Mouse (Mus musculus): ENCODE measurements around the gene A830031A19Rik. TPM values are rescaled to one million over a fixed set of nuclear protein-coding genes. Genes with fewer than 3 reads are reported as not detected.

The A830031A19Rik gene
- not detected in 2 replicates for polyA plus RNA-seq (2012; rRNA removed)

GRCm38 (mm10) chr11:24074634-24075104 is at the start of gene A830031A19Rik:
A830031A19Rik (minus strand) TSS chr11:24075054.

GRCm38 (mm10) chr11:24077795-24078705 is 3.2 kb upstream of the A830031A19Rik start, which contains the start of gene Bcl11a:
Bcl11a (plus strand) TSS chr11:24078056.

Other genes with a start within 250 kb of the A830031A19Rik start
- gene Papolg, start 179.8 kb downstream of the A830031A19Rik start, polyA plus RNA-seq (2012; rRNA removed): 1.6 and 1.9 TPM in 2 replicates
- 1.6 and 2.5 TPM in 2 replicates for gene Bcl11a, start 3.0 kb upstream of the A830031A19Rik start, polyA plus RNA-seq (2012; rRNA removed)

Data from colon, adult 2 months (tissue).